8 mouse cellular contexts compared by ENCODE assay signal in genomic region chr9:90206500-90206899, GRCm38 (mm10). TPM values are rescaled to one million over a fixed set of nuclear protein-coding genes. Genes with fewer than 3 reads are reported as not detected.
DNase-seq lines count a peak whose midpoint lies in the region; ATAC-seq and TF ChIP-seq lines count a peak whose summit lies in the region.

No protein-coding gene starts in this region.

- intact Hi-C loops in gastrocnemius, postnatal 14 days (cut with DNase I; ENCODE audit: low total_unique reads), result loop anchor here (2.0 kb wide), 1 partner anchor 240 kb away; no protein-coding TSS in a partner anchor

- WGBS in heart, embryonic 11.5 days (ENCODE audit: insufficient replicate concordance), result 43% methylated on average over 2 of the region's 2 CpGs
- WGBS in limb, embryonic 14.5 days, result 48% methylated on average over 2 of the region's 2 CpGs

- no peak for TF ChIP-seq POLR2A in limb, embryonic 14.5 days (IDR thresholded peaks at IDR 0.05; ENCODE audit: borderline replicate concordance, extremely low read depth, insufficient read depth, insufficient read length)

- H3K4me2 ChIP-seq in heart, embryonic 11.5 days, result no peak overlapping the region
- H3K4me2 ChIP-seq in limb, embryonic 14.5 days (replicated peaks; ENCODE audit: low read depth, low read length, severe bottlenecking), result no peak overlapping the region

- no peak overlapping the region for H3K9ac ChIP-seq in heart, embryonic 11.5 days (ENCODE audit: low read depth, low read length)
- no peak overlapping the region for H3K9ac ChIP-seq in limb, embryonic 14.5 days (ENCODE audit: low read depth, low read length, severe bottlenecking)

- no peaks in the 10 kb centered on the region for H3K9me3 ChIP-seq in heart, embryonic 11.5 days (replicated peaks; ENCODE audit: control insufficient read depth, low read length)
- H3K9me3 ChIP-seq in limb, embryonic 14.5 days (ENCODE audit: control insufficient read depth, low read length), result no peaks in the 10 kb centered on the region

- no peaks in the 10 kb centered on the region for H3K36me3 ChIP-seq in heart, embryonic 11.5 days (ENCODE audit: control insufficient read depth, insufficient read depth, low read length)
- peaks cover 42% of the 10 kb centered on the region for H3K36me3 ChIP-seq in limb, embryonic 14.5 days (ENCODE audit: control insufficient read depth, insufficient read depth, low read length)

- DNase-seq in heart, adult 18-20 months, result peak; percentile 79 to 95
- DNase-seq in cerebellum, postnatal 4 days (ENCODE audit: low spot score in 2 of 2), result peak; percentile 80 to 84
- peak; percentile 85 for DNase-seq in gastrocnemius, postnatal 14 days
- peak; percentile 51 to 82 for DNase-seq in kidney, adult 8-10 months
- peak; percentile 74 for DNase-seq in limb, embryonic 14.5 days (ENCODE audit: low spot score)
- peak; percentile 54 to 71 for DNase-seq in monocyte, adult 2 months (ENCODE audit: low read depth in 1 of 2, low spot score in 2 of 2)
- DNase-seq in spleen, postnatal 10 days (ENCODE audit: low spot score in 2 of 2), result peak; percentile 86 to 93

- no peaks in the 10 kb centered on the region for H3K27me3 ChIP-seq in heart, embryonic 11.5 days (ENCODE audit: control insufficient read depth, insufficient read depth, low read length)
- H3K27me3 ChIP-seq in limb, embryonic 14.5 days (ENCODE audit: control insufficient read depth, insufficient read depth, low read length), result no peaks in the 10 kb centered on the region

- no peak for ATAC-seq in heart, embryonic 11.5 days (replicated peaks; ENCODE audit: insufficient number of reproducible peaks, low FRiP score, low TSS enrichment)
- ATAC-seq in limb, embryonic 14.5 days (ENCODE audit: low FRiP score, low read depth), result 0 out of 2 replicates have a peak, but pooled peaks have one; percentile 25

- H3K4me3 ChIP-seq in heart, embryonic 11.5 days (ENCODE audit: low read depth, low read length), result no peak overlapping the region
- no peak overlapping the region for H3K4me3 ChIP-seq in limb, embryonic 14.5 days (replicated peaks; ENCODE audit: low read length)

- H3K27ac ChIP-seq in heart, embryonic 11.5 days (ENCODE audit: low read depth, low read length), result no peak overlapping the region
- H3K27ac ChIP-seq in limb, embryonic 14.5 days (replicated peaks; ENCODE audit: low read depth, low read length), result no peak overlapping the region

- H3K4me1 ChIP-seq in heart, embryonic 11.5 days (ENCODE audit: control insufficient read depth, insufficient read depth, low read length), result no peaks in the 10 kb centered on the region
- H3K4me1 ChIP-seq in limb, embryonic 14.5 days (ENCODE audit: control insufficient read depth, insufficient read depth, low read length), result no peaks in the 10 kb centered on the region

RNA-seq across cellular contexts. Expression of gene Adamts7, which starts 43.6 kb away (rescaled TPM):
- 1 to 10 TPM; 7.6 to 8.4 TPM for total RNA-seq in heart, adult 18-20 months (2021)
- 4.2 and 4.9 TPM in 2 replicates for polyA plus RNA-seq in heart, embryonic 11.5 days (2014; fragmentation: Nextera tagmentation; extraction: Ambion mirVana)
- total RNA-seq in gastrocnemius, postnatal 14 days (2021), result 1 to 10 TPM; 4.3 TPM
- 44.3 and 60.0 TPM in 2 replicates for polyA plus RNA-seq in limb, embryonic 14.5 days (2012; rRNA removed)
- polyA plus RNA-seq in limb, embryonic 14.5 days (2014; fragmentation: Nextera tagmentation; extraction: Ambion mirVana), result 19.4 and 22.7 TPM in 2 replicates
